Mouse (Mus musculus) G1E (cell line): ENCODE measurements around the gene Olfr885. TPM values are rescaled to one million over a fixed set of nuclear protein-coding genes. Genes with fewer than 3 reads are reported as not detected.

Experiments
- ATAC-seq: 2 replicates; pipeline ENCODE4 v1.8.0; 2016; ENCODE audit warnings: mild to moderate bottlenecking; ENCODE audit not compliant: insufficient number of reproducible peaks, poor library complexity, low FRiP score, severe bottlenecking; ENCODE audit errors: extremely low read depth
- DNase-seq: peaks from one replicate; pipeline ENCODE4 v3.0.0; 2012; ENCODE audit warnings: low spot score
- H3K27me3 ChIP-seq: 2 replicates; pipeline ENCODE4 v1.6.1; 2012; ENCODE audit warnings: mild to moderate bottlenecking, low read length, inconsistent platforms; ENCODE audit not compliant: insufficient read depth
- H3K36me3 ChIP-seq: replicated peaks from 2 replicates; pipeline ENCODE3; 2012; ENCODE audit warnings: mild to moderate bottlenecking, inconsistent platforms
- H3K4me1 ChIP-seq: 2 replicates; pipeline ENCODE4 v1.6.1; 2012; ENCODE audit warnings: low read depth, low read length, inconsistent platforms, mixed read lengths; ENCODE audit not compliant: insufficient read depth
- H3K4me3 ChIP-seq: 2 replicates; pipeline ENCODE4 v1.5.1; 2012; ENCODE audit warnings: low read depth, mild to moderate bottlenecking, inconsistent platforms, low read length, moderate library complexity, mixed read lengths
- H3K9me3 ChIP-seq: replicated peaks from 2 replicates; pipeline ENCODE4 v1.6.1; 2012; ENCODE audit warnings: inconsistent platforms
- CTCF ChIP-seq: IDR thresholded peaks from 2 replicates; pipeline ENCODE4 v1.5.1; 2012; ENCODE audit warnings: low read depth, low read length, inconsistent platforms, mixed read lengths
- GATA1 ChIP-seq: IDR thresholded peaks from 2 replicates; pipeline ENCODE4 v1.6.1; 2012; ENCODE audit warnings: borderline replicate concordance, low read length, inconsistent platforms, mixed read lengths
- GATA2 ChIP-seq: IDR thresholded peaks from 2 replicates; pipeline ENCODE4 v1.6.1; 2012; ENCODE audit warnings: low read depth, low read length, inconsistent platforms, borderline replicate concordance
- POLR2AphosphoS5 ChIP-seq: IDR thresholded peaks from 2 replicates; pipeline ENCODE4 v1.6.1; 2012; ENCODE audit warnings: low read depth, low read length, inconsistent platforms; ENCODE audit not compliant: insufficient replicate concordance
- TAL1 ChIP-seq: conservative IDR thresholded peaks from 2 replicates; pipeline ENCODE4 v1.6.1; 2012; ENCODE audit warnings: low read depth, low read length, inconsistent platforms, mixed read lengths
- polyA plus RNA-seq: library from polyadenylated mRNA; stranded (reverse); fragments of >175 nt; gene quantifications from 2 replicates; pipeline ENCODE4 v1.2.3, GENCODE M21; 2012
- total RNA-seq, 2 experiments: library from RNA; stranded (forward) in 1 of 2; stranded (reverse) in 1 of 2; fragments of 200-1000 nt in 1 of 2; fragments of >200 nt in 1 of 2; fragmentation: Nextera tagmentation in 1 of 2; gene quantifications; 2 replicates each; pipeline ENCODE4 v1.2.3; 2014 to 2017

Olfr885 gene
- total RNA-seq (2014; fragmentation: Nextera tagmentation) (not detected in 2 replicates), total RNA-seq (2017) (not detected in 2 replicates), polyA plus RNA-seq (not detected in 2 replicates)

DNA sequence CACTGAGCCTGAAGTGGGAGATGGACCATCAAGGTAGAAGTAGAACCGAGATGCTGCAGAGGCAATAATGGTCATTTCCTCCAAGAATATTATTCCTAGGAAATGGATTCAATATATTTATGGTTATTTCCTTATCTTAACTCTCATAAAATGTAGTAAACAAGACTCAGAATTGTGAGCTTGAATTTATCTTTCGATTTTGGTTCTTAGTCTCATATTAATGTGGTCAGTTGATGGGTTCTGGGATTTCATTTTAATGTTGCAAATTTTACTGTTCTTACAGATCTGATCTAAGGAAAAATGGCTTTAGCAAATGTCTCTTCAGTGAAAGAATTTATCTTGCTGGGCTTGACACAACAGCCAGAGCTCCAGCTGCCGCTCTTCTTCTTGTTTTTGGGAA, at the start of gene Olfr885:
Gene Olfr885, plus strand, starts transcription at position 301 of the 400 bp plus-strand sequence.
- DNase-seq, result no peak
- ATAC-seq, result no peak
- Histone ChIP-seq H3K27me3 (no peaks in the 10 kb centered on the region), H3K4me3 (no peak within 1 kb of the TSS), H3K9me3 (no peaks in the 10 kb centered on the region), H3K36me3 (no peaks in the 10 kb centered on the region), H3K4me1 (no peaks in the 10 kb centered on the region)
- TF ChIP-seq GATA2 (no peak), CTCF (no peak), POLR2AphosphoS5 (no peak), GATA1 (no peak), TAL1 (no peak)

DNA sequence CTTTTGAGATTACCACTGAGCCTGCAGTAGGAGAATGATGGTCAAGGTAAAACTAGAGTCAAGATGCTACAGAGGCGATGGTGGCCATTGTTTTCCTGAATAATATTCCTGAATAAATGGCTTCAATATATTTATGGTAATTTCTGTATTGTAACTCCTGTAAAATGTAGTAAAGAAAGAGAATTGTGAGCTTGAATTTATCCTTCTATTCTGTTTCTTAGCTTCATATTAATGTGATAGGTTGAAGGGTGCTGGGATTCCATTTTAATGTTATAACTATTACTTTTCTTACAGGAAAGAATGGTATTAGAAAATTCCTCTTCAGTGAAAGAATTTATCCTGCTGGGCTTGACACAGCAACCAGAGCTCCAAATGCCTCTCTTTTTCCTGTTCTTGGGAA, 35.6 kb upstream of the Olfr885 start, which contains the start of gene Olfr883:
Gene Olfr883, plus strand, starts transcription at position 301 of the 400 bp plus-strand sequence.
- ATAC-seq, result no peak
- Histone ChIP-seq H3K4me3 (no peak within 1 kb of the TSS), H3K36me3 (no peaks in the 10 kb centered on the region), H3K27me3 (no peaks in the 10 kb centered on the region), H3K9me3 (no peaks in the 10 kb centered on the region), H3K4me1 (no peaks in the 10 kb centered on the region)
- TF ChIP-seq CTCF (no peak), POLR2AphosphoS5 (no peak), GATA1 (no peak), GATA2 (no peak)
- DNase-seq, result no peak

DNA sequence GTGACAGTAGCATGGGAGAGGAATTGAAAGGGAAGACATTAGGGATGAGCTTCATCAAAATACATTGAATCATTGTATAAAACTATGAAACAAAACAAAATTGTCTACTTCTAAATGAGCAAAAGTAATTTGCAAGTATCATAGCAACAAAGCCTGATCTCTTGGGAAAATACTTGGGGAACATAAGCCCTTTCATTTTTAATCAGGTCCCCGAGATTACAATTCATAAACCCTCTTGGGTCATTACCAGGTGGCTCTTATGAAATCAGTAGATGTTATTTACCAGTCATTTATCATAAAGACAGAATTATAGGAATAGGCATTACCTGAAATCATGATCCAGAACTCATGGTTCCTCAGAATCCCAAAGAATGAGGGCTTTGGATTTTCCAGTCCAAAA, 14.9 kb upstream of the Olfr885 start, which contains the start of gene Olfr884:
Gene Olfr884, plus strand, starts transcription at position 301 of the 400 bp plus-strand sequence.
- H3K4me1 ChIP-seq, result no peaks in the 10 kb centered on the region
- no peak for ATAC-seq
- TF ChIP-seq POLR2AphosphoS5 (no peak), GATA2 (no peak), GATA1 (no peak), CTCF (no peak), TAL1 (no peak)

DNA sequence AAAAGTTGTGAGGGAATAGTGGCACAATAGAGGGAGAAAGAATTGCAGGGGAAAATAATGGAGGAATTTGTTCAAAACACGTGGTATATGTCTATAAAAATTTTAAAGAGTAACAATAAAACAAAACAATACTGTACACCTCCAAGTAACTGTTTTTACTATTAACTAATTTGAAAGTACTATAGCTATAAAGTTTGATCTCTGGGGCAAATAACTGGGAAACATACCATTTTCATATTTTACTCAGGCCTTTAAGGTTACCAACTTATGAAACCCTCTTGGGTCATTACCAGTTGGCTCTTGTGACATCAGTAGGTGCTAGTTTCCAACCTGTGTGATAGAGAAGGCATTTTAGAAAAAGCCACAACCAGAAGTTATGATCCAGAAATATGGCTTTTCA, 22.6 kb downstream of the Olfr885 start, which contains the start of gene Olfr887:
Gene Olfr887, plus strand, starts transcription at position 301 of the 400 bp plus-strand sequence.
- TF ChIP-seq GATA1, result no peak
- no peak for TF ChIP-seq POLR2AphosphoS5
- no peak for TF ChIP-seq CTCF
- no peak for TF ChIP-seq TAL1
- no peak for TF ChIP-seq GATA2
- H3K4me3 ChIP-seq, result no peak within 1 kb of the TSS
- no peaks in the 10 kb centered on the region for H3K9me3 ChIP-seq
- H3K4me1 ChIP-seq, result no peaks in the 10 kb centered on the region
- ATAC-seq (no peak), DNase-seq (no peak)
- no peaks in the 10 kb centered on the region for H3K27me3 ChIP-seq
- no peaks in the 10 kb centered on the region for H3K36me3 ChIP-seq

More for the DNA sequence above, 14.9 kb upstream of the Olfr885 start, which contains the start of gene Olfr884:
- DNase-seq, result no peak
- Histone ChIP-seq H3K27me3 (no peaks in the 10 kb centered on the region), H3K4me3 (no peak within 1 kb of the TSS), H3K36me3 (no peaks in the 10 kb centered on the region), H3K9me3 (no peaks in the 10 kb centered on the region)

DNA sequence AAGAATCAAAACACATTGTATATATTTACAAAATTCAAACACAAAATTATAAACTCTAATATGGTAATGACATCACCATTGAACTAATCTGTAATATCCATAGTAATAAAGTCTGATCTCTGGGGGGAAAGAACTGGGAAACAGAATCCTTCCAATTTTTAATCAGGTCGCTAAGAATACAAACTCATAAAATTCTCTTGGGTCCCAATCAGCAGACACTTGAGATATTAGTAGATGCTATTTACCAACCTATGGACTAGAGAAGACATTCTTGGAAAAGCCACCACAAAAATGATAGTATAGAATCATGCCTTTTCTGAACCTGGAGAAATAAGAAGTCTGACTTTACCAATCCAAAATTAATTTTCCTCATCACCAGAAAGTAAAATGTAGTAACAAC, 46.7 kb downstream of the Olfr885 start, which contains the start of gene Olfr888:
Gene Olfr888, plus strand, starts transcription at position 301 of the 400 bp plus-strand sequence.
- H3K36me3 ChIP-seq, result no peaks in the 10 kb centered on the region
- H3K4me1 ChIP-seq, result no peaks in the 10 kb centered on the region
- DNase-seq, result no peak
- ATAC-seq, result no peak
- H3K9me3 ChIP-seq, result no peaks in the 10 kb centered on the region
- TF ChIP-seq CTCF (no peak), GATA1 (no peak), TAL1 (no peak), GATA2 (no peak), POLR2AphosphoS5 (no peak)
- no peak within 1 kb of the TSS for H3K4me3 ChIP-seq
- no peaks in the 10 kb centered on the region for H3K27me3 ChIP-seq

Other genes starting within 250 kb of the Olfr885 start
- gene Olfr877, start 207.1 kb upstream of the Olfr885 start, total RNA-seq (2014; fragmentation: Nextera tagmentation), result not detected in 2 replicates
- 0.06 TPM in 1 of 2 replicates, not detected in the other for gene Olfr877, start 207.1 kb upstream of the Olfr885 start, total RNA-seq (2017)
- gene Olfr877, start 207.1 kb upstream of the Olfr885 start, polyA plus RNA-seq, result not detected in 2 replicates
- not detected in 2 replicates for gene Olfr145, start 164.6 kb upstream of the Olfr885 start, total RNA-seq (2014; fragmentation: Nextera tagmentation)
- gene Olfr145, start 164.6 kb upstream of the Olfr885 start, total RNA-seq (2017), result 0.06 and 0.16 TPM in 2 replicates
- not detected in 2 replicates for gene Olfr145, start 164.6 kb upstream of the Olfr885 start, polyA plus RNA-seq
- not detected in 2 replicates for gene Olfr878, start 143.5 kb upstream of the Olfr885 start, total RNA-seq (2014; fragmentation: Nextera tagmentation)
- 0.17 TPM in 1 of 2 replicates, not detected in the other for gene Olfr878, start 143.5 kb upstream of the Olfr885 start, total RNA-seq (2017)
- gene Olfr878, start 143.5 kb upstream of the Olfr885 start, polyA plus RNA-seq, result not detected in 2 replicates
- gene Olfr881, start 69.5 kb upstream of the Olfr885 start, total RNA-seq (2014; fragmentation: Nextera tagmentation), result not detected in 2 replicates
- gene Olfr881, start 69.5 kb upstream of the Olfr885 start, total RNA-seq (2017), result 0.16 TPM in 1 of 2 replicates, not detected in the other
- not detected in 2 replicates for gene Olfr881, start 69.5 kb upstream of the Olfr885 start, polyA plus RNA-seq
- not detected in 2 replicates for gene Olfr883, start 35.5 kb upstream of the Olfr885 start, total RNA-seq (2014; fragmentation: Nextera tagmentation)
- gene Olfr883, start 35.5 kb upstream of the Olfr885 start, total RNA-seq (2017), result 0.12 TPM in 1 of 2 replicates, not detected in the other
- not detected in 2 replicates for gene Olfr883, start 35.5 kb upstream of the Olfr885 start, polyA plus RNA-seq
- not detected in 2 replicates for gene Olfr884, start 14.8 kb upstream of the Olfr885 start, total RNA-seq (2014; fragmentation: Nextera tagmentation)
- 0.11 TPM in 1 of 2 replicates, not detected in the other for gene Olfr884, start 14.8 kb upstream of the Olfr885 start, total RNA-seq (2017)
- not detected in 2 replicates for gene Olfr884, start 14.8 kb upstream of the Olfr885 start, polyA plus RNA-seq
- gene Olfr887, start 22.8 kb downstream of the Olfr885 start, total RNA-seq (2014; fragmentation: Nextera tagmentation), result not detected in 2 replicates
- gene Olfr887, start 22.8 kb downstream of the Olfr885 start, total RNA-seq (2017), result under 0.01 and 0.11 TPM in 2 replicates
- gene Olfr887, start 22.8 kb downstream of the Olfr885 start, polyA plus RNA-seq, result not detected in 2 replicates
- not detected in 2 replicates for gene Olfr888, start 46.8 kb downstream of the Olfr885 start, total RNA-seq (2014; fragmentation: Nextera tagmentation)
- gene Olfr888, start 46.8 kb downstream of the Olfr885 start, total RNA-seq (2017), result not detected in 2 replicates
- not detected in 2 replicates for gene Olfr888, start 46.8 kb downstream of the Olfr885 start, polyA plus RNA-seq
- 0.15 TPM in 1 of 2 replicates, not detected in the other for gene Olfr889, start 53.9 kb downstream of the Olfr885 start, total RNA-seq (2014; fragmentation: Nextera tagmentation)
- 0.05 and 0.12 TPM in 2 replicates for gene Olfr889, start 53.9 kb downstream of the Olfr885 start, total RNA-seq (2017)
- not detected in 2 replicates for gene Olfr889, start 53.9 kb downstream of the Olfr885 start, polyA plus RNA-seq
- gene Olfr890, start 81.2 kb downstream of the Olfr885 start, total RNA-seq (2014; fragmentation: Nextera tagmentation), result not detected in 2 replicates
- 0.11 TPM in 1 of 2 replicates, not detected in the other for gene Olfr890, start 81.2 kb downstream of the Olfr885 start, total RNA-seq (2017)
- not detected in 2 replicates for gene Olfr890, start 81.2 kb downstream of the Olfr885 start, polyA plus RNA-seq
- not detected in 2 replicates for gene Olfr891, start 119.5 kb downstream of the Olfr885 start, total RNA-seq (2014; fragmentation: Nextera tagmentation)
- gene Olfr891, start 119.5 kb downstream of the Olfr885 start, total RNA-seq (2017), result not detected in 2 replicates
- not detected in 2 replicates for gene Olfr891, start 119.5 kb downstream of the Olfr885 start, polyA plus RNA-seq
- not detected in 2 replicates for gene Olfr893, start 147.0 kb downstream of the Olfr885 start, total RNA-seq (2014; fragmentation: Nextera tagmentation)
- 0.11 TPM in 1 of 2 replicates, not detected in the other for gene Olfr893, start 147.0 kb downstream of the Olfr885 start, total RNA-seq (2017)
- not detected in 2 replicates for gene Olfr893, start 147.0 kb downstream of the Olfr885 start, polyA plus RNA-seq
- not detected in 2 replicates for gene Olfr894, start 156.7 kb downstream of the Olfr885 start, total RNA-seq (2014; fragmentation: Nextera tagmentation)
- 0.05 TPM in 1 of 2 replicates, not detected in the other for gene Olfr894, start 156.7 kb downstream of the Olfr885 start, total RNA-seq (2017)
- not detected in 2 replicates for gene Olfr894, start 156.7 kb downstream of the Olfr885 start, polyA plus RNA-seq
- not detected in 2 replicates for gene Olfr143, start 191.5 kb downstream of the Olfr885 start, total RNA-seq (2014; fragmentation: Nextera tagmentation)
- gene Olfr143, start 191.5 kb downstream of the Olfr885 start, total RNA-seq (2017), result 0.22 TPM in 1 of 2 replicates, not detected in the other
- not detected in 2 replicates for gene Olfr143, start 191.5 kb downstream of the Olfr885 start, polyA plus RNA-seq
- not detected in 2 replicates for gene Olfr895, start 206.5 kb downstream of the Olfr885 start, total RNA-seq (2014; fragmentation: Nextera tagmentation)
- gene Olfr895, start 206.5 kb downstream of the Olfr885 start, total RNA-seq (2017), result 0.11 TPM in 1 of 2 replicates, not detected in the other
- not detected in 2 replicates for gene Olfr895, start 206.5 kb downstream of the Olfr885 start, polyA plus RNA-seq
- not detected in 2 replicates for gene Olfr896-ps1, start 229.8 kb downstream of the Olfr885 start, total RNA-seq (2014; fragmentation: Nextera tagmentation)
- 0.06 TPM in 1 of 2 replicates, not detected in the other for gene Olfr896-ps1, start 229.8 kb downstream of the Olfr885 start, total RNA-seq (2017)
- gene Olfr896-ps1, start 229.8 kb downstream of the Olfr885 start, polyA plus RNA-seq, result not detected in 2 replicates